Mouse (Mus musculus): ENCODE measurements around the gene Lasp1.
A peak's percentile ranks its signal among the peaks of the same experiment; 100 is the strongest.

The Lasp1 gene

GRCm38 (mm10) chr11:97796910-97797309, 1.9 kb upstream of the Lasp1 start:
- peak; percentile 82 for DNase-seq (ENCODE audit: low read depth, low spot score)

- DNase-seq (ENCODE audit: low read depth, low spot score): no peak
These were observed 1.3 kb upstream of the Lasp1 start for GRCm38 (mm10) chr11:97797369-97798082.

- DNase-seq (ENCODE audit: low read depth, low spot score): no peak
These were observed 741 bp upstream of the Lasp1 start for GRCm38 (mm10) chr11:97798083-97798435.

- DNase-seq (ENCODE audit: low read depth, low spot score): peak; percentile 87
These were observed 570 bp downstream of the Lasp1 start for GRCm38 (mm10) chr11:97799146-97799993.

GRCm38 (mm10) chr11:97799994-97800690, 1.3 kb downstream of the Lasp1 start:
- peak; percentile 76 for DNase-seq (ENCODE audit: low read depth, low spot score)

GRCm38 (mm10) chr11:97800691-97801408, 2.0 kb downstream of the Lasp1 start:
- no peak for DNase-seq (ENCODE audit: low read depth, low spot score)

GRCm38 (mm10) chr11:97801409-97802193, 2.8 kb downstream of the Lasp1 start:
- no peak for DNase-seq (ENCODE audit: low read depth, low spot score)

GRCm38 (mm10) chr11:97802194-97802470, 3.3 kb downstream of the Lasp1 start:
- no peak for DNase-seq (ENCODE audit: low read depth, low spot score)

- DNase-seq (ENCODE audit: low read depth, low spot score): no peak
These were observed 3.7 kb downstream of the Lasp1 start for GRCm38 (mm10) chr11:97802495-97802894.

GRCm38 (mm10) chr11:97803847-97804246, 5.0 kb downstream of the Lasp1 start:
- no peak for DNase-seq (ENCODE audit: low read depth, low spot score)

GRCm38 (mm10) chr11:97804841-97805661, 6.3 kb downstream of the Lasp1 start:
- DNase-seq (ENCODE audit: low read depth, low spot score): no peak

GRCm38 (mm10) chr11:97805662-97806612, 7.1 kb downstream of the Lasp1 start:
- DNase-seq (ENCODE audit: low read depth, low spot score): no peak

- DNase-seq (ENCODE audit: low read depth, low spot score): no peak
These were observed 7.8 kb downstream of the Lasp1 start for GRCm38 (mm10) chr11:97806613-97806964.

GRCm38 (mm10) chr11:97807626-97808025, 8.8 kb downstream of the Lasp1 start:
- no peak for DNase-seq (ENCODE audit: low read depth, low spot score)

GRCm38 (mm10) chr11:97808093-97808492, 9.3 kb downstream of the Lasp1 start:
- peak; percentile 61 for DNase-seq (ENCODE audit: low read depth, low spot score)

- DNase-seq (ENCODE audit: low read depth, low spot score): no peak
These were observed 9.9 kb downstream of the Lasp1 start for GRCm38 (mm10) chr11:97808621-97809234.

- DNase-seq (ENCODE audit: low read depth, low spot score): no peak
These were observed 10.7 kb downstream of the Lasp1 start for GRCm38 (mm10) chr11:97809235-97810121.

GRCm38 (mm10) chr11:97810356-97810755, 11.6 kb downstream of the Lasp1 start:
- peak; percentile 74 for DNase-seq (ENCODE audit: low read depth, low spot score)

All from CD4-positive, CD25-positive, alpha-beta regulatory T cell, adult 2 months (primary cell).